ENCODE assay signal across 22 mouse cellular contexts in genomic region chr1:59417317-59417716, GRCm38 (mm10).
"Had no signal": no experiment of that assay in that cellular context is flagged by ENCODE, and none has a peak within 500 bp of the region (broad histone marks: within the 10 kb centered on the region; RNA-seq: fewer than 3 reads in every experiment).

No protein-coding gene starts in this region.

- H3K36me3 ChIP-seq: limb, embryonic 10.5 days; limb, embryonic 13.5 days; liver, embryonic 12.5 days; liver, embryonic 15.5 days; midbrain, embryonic 15.5 days had no signal

- H3K4me1 ChIP-seq: liver, embryonic 15.5 days; megakaryocyte, embryonic 14.5 days had no signal

- H3K27me3 ChIP-seq: limb, embryonic 13.5 days; liver, embryonic 12.5 days; liver, embryonic 15.5 days; midbrain, embryonic 15.5 days had no signal

- H3K27ac ChIP-seq: kidney, postnatal 0 days; layer of hippocampus, adult 2 months; limb, embryonic 10.5 days; limb, embryonic 13.5 days; liver, embryonic 12.5 days; liver, embryonic 15.5 days; midbrain, embryonic 15.5 days; stomach, postnatal 0 days had no signal

- H3K4me3 ChIP-seq: layer of hippocampus, adult 2 months; limb, embryonic 10.5 days; limb, embryonic 13.5 days; liver, embryonic 12.5 days; liver, embryonic 15.5 days; megakaryocyte, embryonic 14.5 days; midbrain, embryonic 15.5 days had no signal

- DNase-seq: kidney, adult 11 months; kidney, adult 9 months; kidney, postnatal 25 days; layer of hippocampus, adult 9-11 months; liver; lung, adult 18-20 months; right cerebral cortex, adult 18-20 months; right cerebral cortex, postnatal 14 days; right cerebral cortex, postnatal 4 days; thymus, adult 2 months; thymus, postnatal 14 days; thymus, postnatal 4 days had no signal

- H3K9me3 ChIP-seq: limb, embryonic 10.5 days; limb, embryonic 13.5 days; liver, embryonic 12.5 days; liver, embryonic 15.5 days; megakaryocyte, embryonic 14.5 days; midbrain, embryonic 15.5 days had no signal

- H3K4me2 ChIP-seq: limb, embryonic 13.5 days; liver, embryonic 12.5 days; liver, embryonic 15.5 days; midbrain, embryonic 11.5 days; midbrain, embryonic 15.5 days had no signal

- H3K9ac ChIP-seq: limb, embryonic 13.5 days; liver, embryonic 12.5 days; liver, embryonic 15.5 days; midbrain, embryonic 15.5 days had no signal

- ATAC-seq: liver, embryonic 12.5 days; midbrain, embryonic 15.5 days had no signal
